Mouse (Mus musculus): ENCODE data around the gene Myd88. TPM values are rescaled to one million over a fixed set of nuclear protein-coding genes. Genes with fewer than 3 reads are reported as not detected.
A peak's percentile ranks its signal among the peaks of the same experiment; 100 is the strongest.
"Not testable (repeated sequence)": the region's sequence is repeated elsewhere in the genome, so short reads cannot be mapped to it uniquely, and the experiment has no call there.

Myd88 gene
- polyA plus RNA-seq (2017; shearing (Covaris generic)), result 10 to 100 TPM; 72.5 to 96.3 (median 75.1) TPM

DNA sequence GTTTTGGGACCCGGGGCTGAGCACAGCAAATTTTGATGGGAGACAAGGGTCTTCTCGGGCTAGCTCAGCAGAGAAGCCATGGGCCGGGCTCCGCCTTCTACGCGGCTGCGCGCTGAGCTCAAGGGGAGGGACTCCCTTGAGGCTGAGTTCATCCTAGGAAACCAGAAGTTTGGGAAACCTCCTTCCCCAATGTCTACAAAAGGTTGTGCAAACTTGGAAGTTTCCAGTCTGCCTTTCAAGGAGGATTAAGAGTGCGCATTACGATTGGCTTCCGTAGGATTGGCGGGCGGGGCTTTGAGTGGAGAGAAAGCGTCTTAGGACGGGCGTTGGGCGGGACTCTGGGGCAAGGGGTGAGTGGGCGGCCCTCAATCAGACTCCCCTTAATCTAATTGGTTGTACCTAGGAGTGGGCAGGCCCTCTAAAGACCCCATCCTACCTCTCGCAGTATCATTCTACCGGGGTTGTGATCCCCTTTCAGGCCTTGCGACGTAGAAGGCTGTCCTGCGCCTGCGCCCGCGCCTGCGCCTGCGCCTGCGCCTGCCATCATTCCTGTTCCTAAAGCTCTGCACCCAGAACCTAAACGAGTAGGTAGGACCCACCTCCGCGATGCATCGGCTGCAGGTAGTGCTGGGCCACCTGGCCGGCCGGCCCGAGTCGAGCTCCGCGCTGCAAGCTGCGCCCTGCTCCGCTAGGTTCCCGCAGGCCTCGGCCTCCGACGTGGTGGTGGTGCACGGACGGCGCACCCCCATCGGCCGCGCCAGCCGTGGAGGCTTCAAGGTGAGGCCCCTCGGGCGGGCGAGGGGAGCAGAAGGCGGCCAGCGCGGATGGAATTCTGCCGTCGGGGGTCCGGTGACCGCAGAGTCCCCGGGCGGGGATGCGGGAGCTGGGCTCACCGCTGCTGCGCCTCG is at the start of gene Myd88:
Gene Myd88 (minus strand): TSS at position 503 of the 908 bp plus-strand sequence.
- peak; percentile 94 for ATAC-seq

DNA sequence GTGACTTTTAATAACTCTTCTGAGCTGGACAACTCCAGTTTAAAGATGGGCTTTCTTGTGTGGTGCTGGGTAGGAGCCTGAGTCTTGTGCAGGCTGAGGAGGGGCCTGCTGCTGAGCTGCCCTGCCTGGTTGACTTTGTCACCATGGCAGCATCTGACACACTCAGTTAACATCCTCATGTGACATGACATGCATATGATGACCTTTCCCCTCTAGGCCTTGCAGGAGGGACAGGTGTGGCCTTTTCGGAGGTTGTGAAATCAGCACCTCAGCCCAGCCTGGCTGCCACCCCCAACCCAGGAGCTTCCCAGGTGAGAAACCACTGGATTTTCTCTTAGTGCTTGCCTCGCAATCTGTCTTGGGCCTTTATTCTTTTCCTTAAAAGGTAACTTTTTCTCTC is 49.0 kb upstream of the Myd88 start:
- no peak for ATAC-seq

- ATAC-seq, result no peak
These were observed 47.7 kb upstream of the Myd88 start for GRCm38 (mm10) chr9:119388956-119389355.

DNA sequence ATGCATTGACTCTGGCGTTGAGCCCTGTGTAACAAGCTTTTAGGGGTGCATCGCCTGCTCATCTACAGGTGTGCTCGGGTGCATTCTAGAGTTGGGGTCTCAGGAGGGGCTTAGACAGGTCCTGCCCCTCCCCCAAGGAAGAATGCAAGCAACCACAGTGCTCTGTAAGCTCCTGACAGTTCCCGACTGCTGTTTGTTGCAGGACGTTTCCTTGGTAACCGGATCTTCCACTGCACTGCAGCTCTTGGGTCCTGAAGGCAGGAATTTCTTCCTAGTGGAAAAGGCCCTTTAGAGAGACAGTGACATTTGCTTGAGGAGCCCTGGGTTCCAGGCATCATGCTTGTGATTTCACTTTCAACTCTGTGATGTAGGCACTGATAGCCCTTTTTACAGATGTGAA is 41.4 kb upstream of the Myd88 start:
- ATAC-seq, result no peak

DNA sequence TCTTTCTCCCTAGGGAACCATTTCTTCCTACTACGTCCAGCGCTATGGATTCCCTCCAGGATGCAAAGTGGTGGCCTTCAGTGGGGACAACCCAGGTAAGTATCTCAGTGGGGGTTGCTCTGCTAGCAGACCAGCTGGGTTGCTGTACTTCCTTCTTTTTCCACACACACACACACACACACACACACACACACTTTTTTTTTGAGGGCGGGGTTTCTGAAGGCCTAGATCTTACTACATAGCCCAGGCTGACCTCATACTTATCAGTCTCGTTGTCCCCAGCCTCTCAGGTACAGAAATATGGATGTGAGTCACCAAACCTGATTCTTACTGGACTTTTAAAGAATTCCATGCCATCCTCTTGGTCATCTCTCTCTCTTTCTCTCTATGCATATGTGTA is 37.0 kb upstream of the Myd88 start:
- no peak for ATAC-seq

DNA sequence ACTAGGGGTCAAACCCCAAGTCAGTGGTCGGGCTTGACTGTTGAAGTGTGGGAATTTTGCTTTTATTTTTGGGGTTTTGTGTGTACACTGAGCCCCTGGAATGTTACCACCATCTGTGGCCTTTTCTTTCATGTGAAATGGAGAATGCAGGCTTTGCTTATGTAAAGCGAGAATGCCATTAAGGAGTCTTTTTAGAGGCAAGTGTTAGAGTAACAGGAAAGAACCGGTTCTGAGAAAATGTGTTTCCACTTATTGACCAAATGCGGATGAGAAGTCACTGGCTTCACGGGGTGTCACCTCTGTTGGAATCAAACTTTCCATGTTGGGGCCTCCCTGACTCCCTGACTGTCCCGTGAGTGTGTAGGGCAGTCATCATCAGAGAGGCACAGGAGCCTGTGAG is 34.3 kb upstream of the Myd88 start:
- no peak for ATAC-seq

DNA sequence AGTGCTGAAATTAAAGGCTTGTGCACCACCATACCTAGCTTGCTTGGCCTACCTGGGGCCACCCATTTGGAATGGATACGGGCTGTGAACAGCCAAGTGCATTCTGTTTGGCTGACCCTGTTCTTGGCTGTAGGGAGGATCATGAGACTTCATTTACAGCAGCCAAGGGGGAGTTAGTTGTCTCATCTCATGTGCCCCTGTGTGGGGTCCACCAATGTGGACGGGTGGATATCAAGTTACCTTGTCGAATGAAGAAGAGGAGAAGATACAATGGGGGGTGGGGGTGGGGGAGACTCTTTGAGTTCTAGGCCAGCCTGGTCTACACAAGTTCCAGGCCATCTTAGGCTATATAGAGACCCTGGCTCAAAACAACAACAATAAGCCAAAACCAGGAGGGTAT is 33.8 kb upstream of the Myd88 start:
- ATAC-seq, result no peak

DNA sequence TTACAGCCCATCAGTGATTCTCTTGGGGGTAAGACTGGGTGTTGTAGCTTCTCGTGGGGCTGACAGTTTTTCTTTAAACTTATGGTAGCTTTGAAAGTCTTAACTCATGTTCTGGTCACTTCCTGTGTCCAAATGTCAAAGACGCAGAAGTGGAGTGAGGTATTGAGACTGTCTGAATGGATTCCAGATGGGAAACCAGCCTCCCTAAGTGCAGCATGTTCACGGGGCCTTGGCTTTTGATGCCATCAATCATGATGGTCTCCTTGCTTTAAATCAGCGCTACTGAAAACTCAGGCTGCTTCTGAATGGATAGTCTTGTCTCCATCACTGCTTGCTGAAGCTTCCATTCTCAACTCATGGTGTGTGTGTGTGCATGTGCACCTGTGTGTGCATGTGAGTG is 30.0 kb upstream of the Myd88 start:
- no peak for ATAC-seq

GRCm38 (mm10) chr9:119370770-119371169 is 29.6 kb upstream of the Myd88 start:
- ATAC-seq, result not testable (repeated sequence)

- ATAC-seq, result no peak
These were observed 27.2 kb upstream of the Myd88 start for GRCm38 (mm10) chr9:119368367-119368766.

GRCm38 (mm10) chr9:119365284-119365683 is 24.1 kb upstream of the Myd88 start, which contains the start of gene Slc22a14:
Gene Slc22a14, minus strand, starts transcription at chr9:119365553.
- no peak for ATAC-seq

DNA sequence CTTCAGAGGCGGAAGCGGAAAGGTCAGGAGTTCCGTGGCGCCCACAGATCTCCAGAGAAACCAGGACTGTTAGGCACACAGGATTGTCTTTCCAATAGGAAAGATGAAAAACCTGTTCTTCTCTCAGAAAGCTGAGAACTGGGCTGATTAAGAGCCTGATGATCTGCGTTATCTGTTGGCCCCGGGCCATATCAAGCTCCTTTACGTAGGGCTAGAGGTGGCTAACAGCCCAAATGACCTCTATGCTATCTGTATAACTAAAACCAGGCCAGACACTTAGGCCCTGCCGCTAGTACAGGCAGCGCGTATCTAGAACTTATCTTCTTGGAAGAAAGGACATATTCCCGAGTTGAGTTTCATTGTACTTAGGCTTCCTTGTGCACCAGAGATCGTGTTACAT is 22.0 kb upstream of the Myd88 start:
- ATAC-seq, result no peak

DNA sequence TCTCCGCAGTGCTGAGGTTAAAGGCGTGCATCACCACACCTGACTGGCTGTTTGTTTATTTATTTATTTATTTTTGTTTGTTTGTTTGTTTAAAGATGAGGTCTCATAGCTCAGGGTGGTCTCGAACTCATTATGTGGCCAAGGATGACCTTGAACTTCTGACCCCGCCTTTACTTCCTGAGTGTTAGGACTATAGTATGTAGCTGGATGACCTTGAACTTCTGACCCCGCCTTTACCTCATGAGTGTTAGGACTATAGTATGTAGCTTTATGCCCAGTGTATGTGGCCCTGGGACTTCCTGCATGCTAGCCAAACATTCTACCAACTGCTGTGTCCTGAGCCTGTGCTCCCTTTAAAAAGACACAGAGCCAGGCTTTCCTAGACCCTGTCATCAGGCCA is 20.2 kb upstream of the Myd88 start:
- no peak for ATAC-seq

GRCm38 (mm10) chr9:119358058-119358429 is 16.8 kb upstream of the Myd88 start:
- ATAC-seq, result no peak

DNA sequence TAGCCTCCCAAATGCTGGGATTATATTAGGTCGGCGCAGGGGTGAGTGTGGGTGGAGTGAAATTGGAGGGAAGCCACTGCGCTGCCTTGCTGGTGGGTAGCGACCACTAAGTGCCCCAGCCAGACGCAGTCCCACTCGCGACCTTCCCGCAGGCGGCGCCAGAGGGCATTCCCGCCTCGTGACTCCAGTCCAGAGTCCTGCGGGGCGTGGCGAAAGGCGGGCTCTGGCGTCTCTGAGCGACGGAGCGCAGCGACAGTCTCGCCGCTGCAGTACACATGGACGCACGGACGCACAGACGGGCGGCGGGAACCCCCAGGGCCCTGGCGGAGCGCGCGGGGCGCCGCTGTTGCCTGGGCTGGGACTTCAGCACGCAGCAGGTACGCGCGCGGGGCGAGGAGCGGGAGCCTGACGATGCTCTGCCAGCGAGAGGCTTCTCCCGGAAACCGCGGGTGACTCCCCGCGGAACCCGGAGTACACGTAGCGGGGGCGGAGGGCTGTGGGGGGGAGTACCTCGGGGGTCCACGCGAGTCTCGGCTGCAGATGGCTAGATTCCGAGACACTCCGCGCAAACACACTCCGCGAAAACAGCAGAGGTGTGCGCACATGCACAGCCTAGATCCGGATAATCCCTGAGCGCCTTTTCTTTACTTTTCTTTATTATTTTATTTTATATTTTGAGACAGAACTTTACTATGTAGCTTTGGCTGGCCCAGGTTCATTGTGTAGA is 16.3 kb upstream of the Myd88 start, which contains the start of gene Xylb:
Gene Xylb (plus strand): TSS at position 51 of the 727 bp plus-strand sequence.
- peak; percentile 50 for ATAC-seq

DNA sequence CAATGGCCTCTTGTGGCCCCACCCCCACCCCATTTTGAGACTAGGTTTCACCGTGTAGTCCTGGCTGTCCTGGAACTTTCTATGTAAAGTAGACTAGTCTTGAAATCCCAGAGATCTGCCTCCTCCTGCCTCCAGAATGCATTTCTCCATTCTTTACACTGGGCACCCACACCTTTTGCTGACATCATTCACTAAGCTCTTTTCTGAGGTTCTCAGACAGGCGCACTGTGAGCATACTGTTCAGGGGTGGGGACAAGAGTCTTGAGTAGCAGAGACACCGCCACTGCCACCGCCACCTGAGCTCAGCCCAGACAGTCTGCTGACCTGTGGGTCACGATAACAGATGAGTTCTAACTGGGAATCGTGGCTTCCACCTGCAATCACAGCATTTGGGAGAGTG is 14.7 kb upstream of the Myd88 start:
- ATAC-seq, result no peak

GRCm38 (mm10) chr9:119353926-119354325 is 12.7 kb upstream of the Myd88 start:
- ATAC-seq, result no peak

DNA sequence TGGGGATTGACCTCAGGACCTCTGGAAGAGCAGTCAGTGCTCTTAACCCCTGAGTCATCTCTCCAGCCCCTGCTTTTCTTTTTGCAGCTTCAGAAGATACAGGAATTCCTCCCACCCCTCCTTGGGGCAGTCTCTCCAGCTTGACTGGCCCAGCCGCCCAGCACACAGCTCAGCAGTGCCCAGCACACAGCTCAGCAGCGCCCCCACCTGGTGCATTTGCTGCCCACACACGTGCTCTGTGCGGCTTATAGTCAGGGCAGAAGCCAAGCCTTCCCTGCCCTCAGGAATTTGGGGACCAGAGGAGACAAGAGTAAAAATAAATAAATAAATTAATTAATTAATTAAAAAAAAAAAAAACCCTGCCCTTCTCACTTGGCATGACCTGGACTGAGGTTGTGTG is 10.8 kb upstream of the Myd88 start:
- ATAC-seq, result peak; percentile 83

- ATAC-seq, result no peak
These were observed 9.9 kb upstream of the Myd88 start for GRCm38 (mm10) chr9:119350947-119351705.

GRCm38 (mm10) chr9:119350531-119350930 is 9.3 kb upstream of the Myd88 start:
- ATAC-seq, result no peak

DNA sequence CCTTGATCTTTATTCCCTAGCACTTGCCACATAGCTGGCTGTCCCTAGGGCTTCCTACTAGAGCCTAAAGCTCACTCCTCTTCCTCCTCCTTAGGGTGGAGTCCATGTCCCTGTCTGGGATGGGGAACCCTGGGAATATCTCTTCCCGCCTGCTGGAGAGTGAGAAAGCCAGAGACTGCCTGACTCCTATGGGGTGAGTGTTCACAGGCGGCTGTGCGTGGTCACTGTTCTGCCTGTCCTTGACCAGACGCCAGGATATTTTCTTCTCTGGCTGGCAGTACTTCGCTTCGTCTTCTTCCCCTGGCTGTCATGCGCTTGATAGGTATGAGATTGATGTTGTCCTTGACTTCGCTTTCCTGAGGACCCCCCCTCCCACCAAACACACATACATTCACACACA is 5.2 kb upstream of the Myd88 start:
- no peak for ATAC-seq

GRCm38 (mm10) chr9:119342728-119343127 is 1.5 kb upstream of the Myd88 start:
- ATAC-seq, result no peak

DNA sequence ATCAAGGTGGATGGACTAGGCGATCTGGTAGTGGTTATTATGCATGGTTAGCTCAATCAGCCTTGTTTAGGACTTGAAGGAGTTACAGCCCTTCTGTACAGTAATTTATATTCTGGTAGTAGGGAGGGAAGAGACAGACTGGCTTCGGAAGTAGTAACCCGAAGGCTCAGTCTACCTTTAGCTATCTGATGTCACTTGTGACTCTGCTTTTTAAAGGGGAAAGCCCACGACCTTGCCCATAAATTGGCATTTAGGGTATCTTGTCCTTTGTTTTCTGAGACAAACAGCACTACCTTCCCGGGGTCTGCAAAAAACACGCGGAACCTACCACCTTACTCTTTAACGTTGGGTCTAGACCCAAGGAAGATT is 1.0 kb downstream of the Myd88 start:
- ATAC-seq, result no peak
